Mouse (Mus musculus) B cell, adult 2 months (primary cell): ENCODE measurements around the gene Gprasp1.
"Not testable (repeated sequence)": the region's sequence is repeated elsewhere in the genome, so short reads cannot be mapped to it uniquely, and the experiment has no call there.

ENCODE experiments used
- DNase-seq, 2 experiments: peaks; one replicate each; pipeline ENCODE4 v3.0.0; 2022

The Gprasp1 gene

GRCm38 (mm10) chrX:135742304-135743055 lies at the start of gene Gprasp1, which contains the start of gene Armcx5:
Gprasp1 (plus strand) TSS chrX:135742733.
Armcx5 (plus strand) TSS chrX:135742733.
- peak; percentile 85 to 86 for DNase-seq

- DNase-seq: no peak
Measured at GRCm38 (mm10) chrX:135693633-135694032, 48.9 kb upstream of the Gprasp1 start, which contains the start of gene Tcp11x2. Tcp11x2 (minus strand) TSS chrX:135693790.

- DNase-seq: no peak
Measured at GRCm38 (mm10) chrX:135703111-135703510, 39.4 kb upstream of the Gprasp1 start.

GRCm38 (mm10) chrX:135704349-135704748 lies 38.2 kb upstream of the Gprasp1 start:
- no peak for DNase-seq

GRCm38 (mm10) chrX:135712845-135713244 lies 29.7 kb upstream of the Gprasp1 start:
- no peak for DNase-seq

- no peak for DNase-seq
Measured at GRCm38 (mm10) chrX:135725161-135725560, 17.4 kb upstream of the Gprasp1 start, which contains the start of gene Tmsb15a. Tmsb15a (minus strand) TSS chrX:135725261.

GRCm38 (mm10) chrX:135738730-135739520 lies 3.6 kb upstream of the Gprasp1 start:
- peak in 1 of 2 experiments; percentile 64 for DNase-seq

- no peak for DNase-seq
Measured at GRCm38 (mm10) chrX:135743056-135743355, 473 bp downstream of the Gprasp1 start.

- DNase-seq: not testable (repeated sequence)
Measured at GRCm38 (mm10) chrX:135745376-135745775, 2.8 kb downstream of the Gprasp1 start.

- DNase-seq: peak; percentile 77
Measured at GRCm38 (mm10) chrX:135752832-135753231, 10.3 kb downstream of the Gprasp1 start.

- peak; percentile 11 to 18 for DNase-seq
Measured at GRCm38 (mm10) chrX:135761707-135762106, 19.2 kb downstream of the Gprasp1 start.

- DNase-seq: no peak
Measured at GRCm38 (mm10) chrX:135768043-135768548, 25.6 kb downstream of the Gprasp1 start.

GRCm38 (mm10) chrX:135768565-135768964 lies 26.0 kb downstream of the Gprasp1 start:
- no peak for DNase-seq

GRCm38 (mm10) chrX:135791536-135791935 lies 49.0 kb downstream of the Gprasp1 start:
- no peak for DNase-seq

GRCm38 (mm10) chrX:135792326-135792725 lies 49.8 kb downstream of the Gprasp1 start:
- DNase-seq: no peak

GRCm38 (mm10) chrX:135795591-135796304 lies 53.2 kb downstream of the Gprasp1 start:
- peak; percentile 27 to 33 for DNase-seq

- peak; percentile 10 to 20 for DNase-seq
Measured at GRCm38 (mm10) chrX:135796305-135797211, 54.0 kb downstream of the Gprasp1 start.

GRCm38 (mm10) chrX:135797212-135797644 lies 54.7 kb downstream of the Gprasp1 start, which contains the start of gene Bhlhb9:
Bhlhb9 (plus strand) TSS chrX:135797594.
- peak; percentile 62 to 69 for DNase-seq

- DNase-seq: no peak
Measured at GRCm38 (mm10) chrX:135804149-135804548, 61.6 kb downstream of the Gprasp1 start.

- peak; percentile 46 to 47 for DNase-seq
Measured at GRCm38 (mm10) chrX:135805780-135806179, 63.2 kb downstream of the Gprasp1 start.

- DNase-seq: not testable (repeated sequence)
Measured at GRCm38 (mm10) chrX:135835896-135836295, 93.4 kb downstream of the Gprasp1 start.

- DNase-seq: no peak
Measured at GRCm38 (mm10) chrX:135837896-135838295, 95.4 kb downstream of the Gprasp1 start.
